Mouse (Mus musculus) limb, embryonic 14.5 days (tissue): ENCODE data around the gene Pccb. TPM values are rescaled to one million over a fixed set of nuclear protein-coding genes. Genes with fewer than 3 reads are reported as not detected.

Experiments
- ATAC-seq: fragments of 200-750 bp; cut with Nextera tagmentation; 2 replicates; pipeline ENCODE4 v1.8.0; 2017; ENCODE audit warnings: low read depth, moderate number of reproducible peaks, moderate TSS enrichment; ENCODE audit not compliant: low FRiP score
- DNase-seq: peaks from one replicate; pipeline ENCODE4 v3.0.0-alpha.2; 2015; ENCODE audit warnings: low spot score
- H3K27ac ChIP-seq: fragments of 300-500 bp; sonication (generic); replicated peaks from 2 replicates; pipeline ENCODE4 v1.5.1; 2014; ENCODE audit warnings: low read depth, mild to moderate bottlenecking, low read length, moderate library complexity, mixed read lengths
- H3K27me3 ChIP-seq: fragments of 300-500 bp; sonication (generic); 2 replicates; pipeline ENCODE4 v1.6.1; 2014; ENCODE audit warnings: low read length, mixed read lengths; ENCODE audit not compliant: control insufficient read depth, insufficient read depth
- H3K36me3 ChIP-seq: fragments of 300-500 bp; sonication (generic); 2 replicates; pipeline ENCODE4 v1.6.1; 2014; ENCODE audit warnings: mild to moderate bottlenecking, low read length, moderate library complexity, mixed read lengths; ENCODE audit not compliant: control insufficient read depth, insufficient read depth
- H3K4me1 ChIP-seq: fragments of 300-500 bp; sonication (generic); 2 replicates; pipeline ENCODE4 v1.6.1; 2014; ENCODE audit warnings: antibody characterized with exemption, low read length, mixed read lengths; ENCODE audit not compliant: control insufficient read depth, insufficient read depth
- H3K4me2 ChIP-seq: fragments of 300-500 bp; sonication (generic); replicated peaks from 2 replicates; pipeline ENCODE4 v1.6.1; 2014; ENCODE audit warnings: low read depth, mild to moderate bottlenecking, low read length, moderate library complexity; ENCODE audit not compliant: severe bottlenecking
- H3K4me3 ChIP-seq: fragments of 300-500 bp; sonication (generic); replicated peaks from 2 replicates; pipeline ENCODE4 v1.5.1; 2014; ENCODE audit warnings: low read length
- H3K9ac ChIP-seq: fragments of 300-500 bp; sonication (generic); 2 replicates; pipeline ENCODE4 v1.6.1; 2014; ENCODE audit warnings: mild to moderate bottlenecking, low read depth, low read length, moderate library complexity; ENCODE audit not compliant: severe bottlenecking
- H3K9me3 ChIP-seq: fragments of 300-500 bp; sonication (generic); 2 replicates; pipeline ENCODE4 v1.6.1; 2016; ENCODE audit warnings: low read length; ENCODE audit not compliant: control insufficient read depth
- POLR2A ChIP-seq: fragments of 200-500 bp; IDR thresholded peaks from 2 replicates; pipeline ENCODE4 v1.8.0; 2012; ENCODE audit warnings: inconsistent platforms, mild to moderate bottlenecking, moderate library complexity, borderline replicate concordance; ENCODE audit not compliant: insufficient read depth, insufficient read length; ENCODE audit errors: extremely low read depth
- WGBS: fragments of 180-500 bp; shearing (Covaris S2); extraction: QIAGEN DNeasy Blood & Tissue Kit; methylation state at CpG from one replicate; pipeline ENCODE4 v1.1.7; 2014; 5-methylcytosine and 5-hydroxymethylcytosine counted together
- polyA plus RNA-seq, 2 experiments: library from polyadenylated mRNA; depleted of rRNA in 1 of 2; stranded (reverse) in 1 of 2; unstranded in 1 of 2; fragments of >200 nt; fragmentation: Nextera tagmentation in 1 of 2; extraction: Ambion mirVana in 1 of 2; gene quantifications; 2 replicates each; pipeline versions ENCODE4 v1.2.1 to v1.2.3; 2012 to 2014

Gene Pccb
- polyA plus RNA-seq, 2 experiments, result 30.0 to 73.7 TPM

DNA sequence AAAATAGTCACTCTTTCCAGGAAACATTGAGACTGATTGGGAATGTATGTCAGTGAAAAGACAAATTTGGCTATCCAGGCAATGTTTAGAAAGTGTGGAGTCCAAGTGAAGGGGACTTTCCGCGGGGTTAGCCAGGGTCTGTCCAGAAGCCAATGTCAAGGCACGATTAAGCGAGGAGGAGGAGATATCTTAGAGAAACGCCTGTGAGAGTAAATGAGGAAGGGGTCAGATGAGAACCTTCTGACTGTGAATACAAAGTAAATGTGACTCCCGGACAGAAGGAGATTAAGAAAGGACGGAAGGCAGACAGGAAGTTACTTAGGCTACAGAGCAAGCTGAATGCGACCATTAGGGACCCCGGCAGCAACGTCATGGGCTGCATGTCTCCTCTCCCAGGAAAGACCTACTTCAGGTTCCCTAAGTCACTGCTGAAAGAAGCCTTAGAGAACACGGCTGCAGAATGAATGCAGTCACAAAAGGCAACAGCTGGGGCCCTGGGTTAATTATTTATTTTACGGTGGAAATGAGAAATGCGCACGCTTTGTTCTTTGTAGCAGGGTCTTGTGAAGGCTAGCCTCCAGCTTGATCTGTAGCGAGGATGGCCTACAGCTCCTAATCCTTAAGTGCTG is 11.1 kb upstream of the Pccb start:
- Histone ChIP-seq H3K27ac (no peak overlapping the region), H3K4me1 (no peaks in the 10 kb centered on the region), H3K9me3 (no peaks in the 10 kb centered on the region), H3K4me2 (no peak overlapping the region), H3K9ac (no peak overlapping the region), H3K27me3 (no peaks in the 10 kb centered on the region), H3K4me3 (no peak overlapping the region), H3K36me3 (no peaks in the 10 kb centered on the region)
- no peak for TF ChIP-seq POLR2A
- DNase-seq (no peak), ATAC-seq (no peak)
- 66% methylated on average over 15 of the region's 15 CpGs for WGBS

DNA sequence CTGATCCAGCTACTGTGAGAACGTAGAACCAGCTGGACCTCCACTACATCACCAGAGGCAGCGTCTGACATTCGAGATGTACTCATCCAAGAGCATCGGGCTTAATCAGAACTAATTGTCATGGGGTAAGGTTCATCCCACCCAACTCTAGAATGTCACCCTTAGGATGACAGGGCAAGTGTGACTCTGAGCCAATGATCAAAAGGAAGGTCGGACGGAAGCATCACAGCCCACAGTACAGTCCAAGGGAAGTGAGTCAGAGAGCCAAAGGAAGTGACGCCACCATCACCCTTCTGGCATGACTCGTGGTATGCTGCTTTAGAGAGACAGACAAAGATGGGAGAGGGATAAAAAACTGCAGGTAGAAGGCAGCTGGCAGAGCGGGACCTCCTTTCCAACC is 7.6 kb upstream of the Pccb start:
- TF ChIP-seq POLR2A, result no peak
- Histone ChIP-seq H3K4me3 (no peak overlapping the region), H3K27me3 (no peaks in the 10 kb centered on the region), H3K4me1 (no peaks in the 10 kb centered on the region), H3K36me3 (no peaks in the 10 kb centered on the region), H3K9me3 (no peaks in the 10 kb centered on the region), H3K4me2 (no peak overlapping the region), H3K9ac (no peak overlapping the region), H3K27ac (no peak overlapping the region)
- WGBS, result 80% methylated on average over 9 of the region's 9 CpGs
- no peak for DNase-seq
- no peak for ATAC-seq

DNA sequence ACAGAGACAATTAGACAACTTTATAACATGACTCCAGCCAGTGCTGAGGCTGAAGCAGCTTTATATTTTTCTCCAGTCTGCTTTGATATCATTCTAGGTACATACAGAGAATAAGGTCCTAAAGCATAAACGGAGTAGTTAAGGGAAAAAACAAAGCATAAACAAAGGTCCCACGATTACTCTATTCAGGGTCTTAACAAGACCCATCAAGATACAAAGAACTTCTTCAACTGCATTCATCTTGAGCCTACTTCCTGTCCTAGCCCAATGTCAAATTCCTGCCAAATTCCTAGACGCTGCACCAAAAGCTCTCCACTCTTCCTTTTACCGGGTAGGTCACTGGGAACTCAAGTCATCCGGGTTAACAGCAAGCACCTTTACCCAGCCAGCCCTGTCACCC is 6.8 kb upstream of the Pccb start:
- ATAC-seq, result no peak
- Histone ChIP-seq H3K4me3 (no peak overlapping the region), H3K27ac (no peak overlapping the region), H3K9me3 (no peaks in the 10 kb centered on the region), H3K4me2 (no peak overlapping the region), H3K4me1 (no peaks in the 10 kb centered on the region), H3K27me3 (no peaks in the 10 kb centered on the region), H3K9ac (no peak overlapping the region), H3K36me3 (no peaks in the 10 kb centered on the region)
- 76% methylated on average over 5 of the region's 5 CpGs for WGBS
- no peak for DNase-seq
- no peak for TF ChIP-seq POLR2A

DNA sequence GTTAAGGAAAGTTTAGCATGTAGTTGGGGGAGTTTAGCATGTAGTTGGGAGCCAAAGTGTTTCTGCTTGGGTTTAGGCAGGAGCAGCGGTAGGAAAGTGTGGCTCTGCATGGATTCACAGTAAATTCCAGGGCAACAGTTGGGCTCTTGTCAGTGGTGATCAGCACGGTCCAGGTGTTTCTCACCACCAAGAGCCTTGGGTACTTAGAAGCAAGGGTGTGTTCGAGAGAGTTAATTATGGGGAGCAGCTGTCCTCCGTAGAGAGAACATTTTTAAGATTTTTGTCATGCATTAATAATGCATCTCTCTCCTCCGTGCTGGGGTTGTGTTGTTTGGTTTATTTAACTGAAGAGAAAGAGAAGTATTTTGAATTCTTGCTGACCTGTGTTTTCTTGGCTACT is 3.9 kb upstream of the Pccb start:
- WGBS, result 50% methylated on average over 5 of the region's 5 CpGs

DNA sequence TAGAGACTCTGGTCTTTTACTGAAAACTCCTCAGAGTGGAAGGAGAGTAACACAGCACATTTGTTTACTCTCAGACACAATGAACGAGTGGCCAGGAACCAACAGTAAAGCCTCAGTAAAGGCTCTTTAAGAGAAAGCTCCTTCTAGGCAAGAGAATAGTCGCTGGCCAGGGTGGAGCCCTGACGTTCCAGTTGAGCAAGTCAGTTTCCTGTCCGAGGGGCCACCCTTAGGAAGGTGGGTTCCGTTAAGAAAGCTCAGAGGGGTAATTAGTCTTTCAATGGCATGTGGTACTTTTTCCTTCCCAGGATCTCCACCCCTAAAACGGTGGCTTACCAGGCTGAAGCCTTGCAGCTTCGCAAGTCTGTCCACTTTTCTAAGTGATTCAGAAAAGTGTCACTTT is 2.7 kb upstream of the Pccb start:
- DNase-seq (no peak), ATAC-seq (no peak)
- 39% methylated on average over 7 of the region's 7 CpGs for WGBS
- no peak for TF ChIP-seq POLR2A
- Histone ChIP-seq H3K9me3 (no peaks in the 10 kb centered on the region), H3K27me3 (no peaks in the 10 kb centered on the region), H3K27ac (no peak overlapping the region), H3K4me3 (no peak overlapping the region), H3K4me2 (no peak overlapping the region), H3K9ac (no peak overlapping the region), H3K4me1 (peaks cover 11% of the 10 kb centered on the region), H3K36me3 (no peaks in the 10 kb centered on the region)

More for the DNA sequence above, 3.9 kb upstream of the Pccb start:
- no peak overlapping the region for H3K4me2 ChIP-seq
- no peaks in the 10 kb centered on the region for H3K9me3 ChIP-seq
- no peak for TF ChIP-seq POLR2A
- H3K27me3 ChIP-seq, result no peaks in the 10 kb centered on the region
- no peak overlapping the region for H3K4me3 ChIP-seq
- ATAC-seq (no peak), DNase-seq (no peak)
- H3K9ac ChIP-seq, result no peak overlapping the region
- no peak overlapping the region for H3K27ac ChIP-seq
- no peaks in the 10 kb centered on the region for H3K36me3 ChIP-seq
- H3K4me1 ChIP-seq, result peaks cover 8% of the 10 kb centered on the region

DNA sequence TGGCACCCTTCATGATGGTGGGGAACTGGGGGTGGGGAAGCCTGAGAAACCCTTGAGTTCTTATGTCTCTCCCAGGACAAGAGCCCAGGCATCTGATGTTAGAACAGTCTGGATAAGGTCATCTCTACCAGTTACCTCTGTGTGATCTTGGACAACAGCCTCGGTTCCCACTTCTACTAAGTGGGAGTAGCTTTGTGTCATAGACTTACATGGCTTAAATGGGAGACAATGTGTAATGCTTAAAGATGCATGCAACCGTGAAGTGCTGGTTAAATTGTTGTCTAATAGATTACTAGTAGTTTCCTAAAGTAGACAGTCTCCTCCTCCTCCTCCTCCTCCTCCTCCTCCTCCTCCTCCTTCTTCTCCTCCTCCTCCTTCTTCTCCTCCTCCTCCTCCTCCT is 2.2 kb upstream of the Pccb start:
- Histone ChIP-seq H3K4me3 (no peak overlapping the region), H3K4me1 (peaks cover 11% of the 10 kb centered on the region), H3K9ac (no peak overlapping the region), H3K4me2 (no peak overlapping the region), H3K36me3 (no peaks in the 10 kb centered on the region), H3K27me3 (no peaks in the 10 kb centered on the region), H3K27ac (no peak overlapping the region), H3K9me3 (no peaks in the 10 kb centered on the region)
- TF ChIP-seq POLR2A, result no peak
- WGBS, result 85% methylated on average over 2 of the region's 2 CpGs
- ATAC-seq (no peak), DNase-seq (no peak)
